Mouse (Mus musculus): ENCODE data around the gene Ppara. TPM values are rescaled to one million over a fixed set of nuclear protein-coding genes. Genes with fewer than 3 reads are reported as not detected.
A peak's percentile ranks its signal among the peaks of the same experiment; 100 is the strongest.

Ppara gene
- total RNA-seq, 1 experiment from 2014 or later = not detected

- ATAC-seq (replicated peaks; ENCODE audit: low read depth, poor library complexity, severe bottlenecking) = no peak
Measured at GRCm38 (mm10) chr15:85704341-85705012, 30.3 kb upstream of the Ppara start.

GRCm38 (mm10) chr15:85705013-85705528 lies 29.7 kb upstream of the Ppara start:
- ATAC-seq (replicated peaks; ENCODE audit: low read depth, poor library complexity, severe bottlenecking) = no peak

GRCm38 (mm10) chr15:85705566-85706332 lies 29.0 kb upstream of the Ppara start:
- no peak for ATAC-seq (replicated peaks; ENCODE audit: low read depth, poor library complexity, severe bottlenecking)

- no peak for ATAC-seq (replicated peaks; ENCODE audit: low read depth, poor library complexity, severe bottlenecking)
Measured at GRCm38 (mm10) chr15:85706527-85706926, 28.3 kb upstream of the Ppara start.

GRCm38 (mm10) chr15:85707017-85707416 lies 27.8 kb upstream of the Ppara start:
- ATAC-seq (replicated peaks; ENCODE audit: low read depth, poor library complexity, severe bottlenecking) = no peak

GRCm38 (mm10) chr15:85707458-85708030 lies 27.2 kb upstream of the Ppara start:
- ATAC-seq (replicated peaks; ENCODE audit: low read depth, poor library complexity, severe bottlenecking) = no peak

- no peak for ATAC-seq (replicated peaks; ENCODE audit: low read depth, poor library complexity, severe bottlenecking)
Measured at GRCm38 (mm10) chr15:85708217-85708616, 26.6 kb upstream of the Ppara start.

- no peak for ATAC-seq (replicated peaks; ENCODE audit: low read depth, poor library complexity, severe bottlenecking)
Measured at GRCm38 (mm10) chr15:85708843-85709242, 25.9 kb upstream of the Ppara start.

- peak; percentile 62 for ATAC-seq (replicated peaks; ENCODE audit: low read depth, poor library complexity, severe bottlenecking)
Measured at GRCm38 (mm10) chr15:85709268-85709973, 25.4 kb upstream of the Ppara start.

- peak; percentile 79 for ATAC-seq (replicated peaks; ENCODE audit: low read depth, poor library complexity, severe bottlenecking)
Measured at GRCm38 (mm10) chr15:85710179-85710578, 24.6 kb upstream of the Ppara start.

- ATAC-seq (replicated peaks; ENCODE audit: low read depth, poor library complexity, severe bottlenecking) = no peak
Measured at GRCm38 (mm10) chr15:85710641-85711580, 23.9 kb upstream of the Ppara start.

GRCm38 (mm10) chr15:85712565-85713168 lies 22.1 kb upstream of the Ppara start:
- ATAC-seq (replicated peaks; ENCODE audit: low read depth, poor library complexity, severe bottlenecking) = peak; percentile 48; the same call in 1 of the 2 replicates

GRCm38 (mm10) chr15:85713417-85713816 lies 21.4 kb upstream of the Ppara start:
- no peak for ATAC-seq (replicated peaks; ENCODE audit: low read depth, poor library complexity, severe bottlenecking)

- no peak for ATAC-seq (replicated peaks; ENCODE audit: low read depth, poor library complexity, severe bottlenecking)
Measured at GRCm38 (mm10) chr15:85715059-85715458, 19.7 kb upstream of the Ppara start.

- peak; percentile 75 for ATAC-seq (replicated peaks; ENCODE audit: low read depth, poor library complexity, severe bottlenecking)
Measured at GRCm38 (mm10) chr15:85716045-85716444, 18.7 kb upstream of the Ppara start.

- no peak for ATAC-seq (replicated peaks; ENCODE audit: low read depth, poor library complexity, severe bottlenecking)
Measured at GRCm38 (mm10) chr15:85716591-85716990, 18.2 kb upstream of the Ppara start.

- ATAC-seq (replicated peaks; ENCODE audit: low read depth, poor library complexity, severe bottlenecking) = no peak
Measured at GRCm38 (mm10) chr15:85717008-85717407, 17.8 kb upstream of the Ppara start.

- ATAC-seq (replicated peaks; ENCODE audit: low read depth, poor library complexity, severe bottlenecking) = no peak
Measured at GRCm38 (mm10) chr15:85717800-85718199, 17.0 kb upstream of the Ppara start.

- 0 out of 2 replicates have a peak, but pooled peaks have one; percentile 30 for ATAC-seq (replicated peaks; ENCODE audit: low read depth, poor library complexity, severe bottlenecking)
Measured at GRCm38 (mm10) chr15:85719017-85719416, 15.8 kb upstream of the Ppara start.
